Mouse (Mus musculus) small intestine, adult 2 months (tissue): ENCODE data around the gene C2cd5. TPM values are rescaled to one million over a fixed set of nuclear protein-coding genes. Genes with fewer than 3 reads are reported as not detected.
A peak's percentile ranks its signal among the peaks of the same experiment; 100 is the strongest.

Experiments
- H3K27ac ChIP-seq: fragments of 200-500 bp; 2 replicates; pipeline ENCODE4 v1.5.1; 2012; ENCODE audit warnings: low read depth, low read length, control low read depth, inconsistent platforms; ENCODE audit not compliant: insufficient read depth
- H3K27me3 ChIP-seq: fragments of 200-500 bp; 2 replicates; pipeline ENCODE4 v1.6.1; 2012; ENCODE audit warnings: mild to moderate bottlenecking, moderate library complexity, low read length, inconsistent platforms; ENCODE audit not compliant: control insufficient read depth, insufficient read depth
- H3K36me3 ChIP-seq: fragments of 200-500 bp; 2 replicates; pipeline ENCODE4 v1.6.1; 2012; ENCODE audit warnings: mild to moderate bottlenecking, low read length, control low read depth, inconsistent platforms; ENCODE audit not compliant: control insufficient read depth, insufficient read depth
- H3K4me1 ChIP-seq: fragments of 200-500 bp; 2 replicates; pipeline ENCODE4 v1.6.1; 2012; ENCODE audit warnings: low read length, inconsistent platforms, mixed read lengths; ENCODE audit not compliant: control insufficient read depth, insufficient read depth, insufficient read length
- H3K4me3 ChIP-seq: fragments of 200-500 bp; 2 replicates; pipeline ENCODE4 v1.5.1; 2012; ENCODE audit warnings: low read depth, mild to moderate bottlenecking, control low read depth, inconsistent platforms, low read length, moderate library complexity
- CTCF ChIP-seq: fragments of 200-500 bp; IDR thresholded peaks from 2 replicates; pipeline ENCODE4 v1.5.1; 2012; ENCODE audit warnings: low read depth, mild to moderate bottlenecking, control low read depth, inconsistent platforms, low read length, moderate library complexity, mixed read lengths; ENCODE audit not compliant: insufficient replicate concordance, insufficient read length; ENCODE audit errors: extremely low read depth
- POLR2A ChIP-seq: fragments of 200-500 bp; IDR thresholded peaks from 2 replicates; pipeline ENCODE4 v1.6.1; 2012; ENCODE audit warnings: low read depth, mild to moderate bottlenecking, control low read depth, inconsistent platforms, low read length, moderate library complexity
- WGBS: fragments of 180-500 bp; shearing (Covaris S2); methylation state at CpG from one replicate; pipeline ENCODE4 v1.1.7; 2018; 5-methylcytosine and 5-hydroxymethylcytosine counted together
- polyA plus RNA-seq: library from polyadenylated mRNA; depleted of rRNA; stranded (reverse); fragments of >200 nt; gene quantifications from 2 replicates; pipeline ENCODE4 v1.2.3, GENCODE M21; 2012

Gene C2cd5
- polyA plus RNA-seq, 1 experiment = 15.9 TPM

GRCm38 (mm10) chr6:143103981-143104680 lies 4.2 kb upstream of the C2cd5 start:
- Histone ChIP-seq H3K4me3 (no peak overlapping the region), H3K27ac (no peak overlapping the region), H3K36me3 (no peaks in the 10 kb centered on the region), H3K4me1 (peaks cover 2% of the 10 kb centered on the region; the same call in 1 of the 2 replicates), H3K27me3 (no peaks in the 10 kb centered on the region)
- TF ChIP-seq CTCF (no peak), POLR2A (no peak)
- WGBS = 72% methylated on average over 7 of the region's 7 CpGs

- peak overlapping the region; percentile 50 for H3K27ac ChIP-seq
- no peaks in the 10 kb centered on the region for H3K36me3 ChIP-seq
- TF ChIP-seq POLR2A = no peak
- TF ChIP-seq CTCF = no peak
- WGBS = 44% methylated on average over 8 of the region's 8 CpGs
- H3K4me3 ChIP-seq = peak overlapping the region; percentile 90
- no peaks in the 10 kb centered on the region for H3K27me3 ChIP-seq
- H3K4me1 ChIP-seq = peaks cover 2% of the 10 kb centered on the region; the same call in 1 of the 2 replicates
These were observed 656 bp upstream of the C2cd5 start for GRCm38 (mm10) chr6:143100478-143101115.

GRCm38 (mm10) chr6:143099281-143099680 lies 660 bp downstream of the C2cd5 start:
- Histone ChIP-seq H3K27me3 (no peaks in the 10 kb centered on the region), H3K27ac (peak overlapping the region; percentile 88), H3K36me3 (no peaks in the 10 kb centered on the region), H3K4me1 (peaks cover 2% of the 10 kb centered on the region; the same call in 1 of the 2 replicates), H3K4me3 (peak overlapping the region; percentile 90)
- TF ChIP-seq POLR2A (no peak), CTCF (no peak)
- WGBS = under 1% methylated on average over 32 of the region's 32 CpGs

- Histone ChIP-seq H3K4me3 (no peak overlapping the region), H3K27ac (no peak overlapping the region), H3K36me3 (peaks cover 2% of the 10 kb centered on the region; the same call in 1 of the 2 replicates), H3K27me3 (no peaks in the 10 kb centered on the region), H3K4me1 (peaks cover 3% of the 10 kb centered on the region; the same call in 1 of the 2 replicates)
- 83% methylated on average over 11 of the region's 11 CpGs for WGBS
- TF ChIP-seq POLR2A = no peak
- no peak for TF ChIP-seq CTCF
These were observed 4.8 kb downstream of the C2cd5 start for GRCm38 (mm10) chr6:143095126-143095525.

GRCm38 (mm10) chr6:143092856-143093255 lies 7.1 kb downstream of the C2cd5 start:
- peaks cover 12% of the 10 kb centered on the region for H3K36me3 ChIP-seq
- no peaks in the 10 kb centered on the region for H3K27me3 ChIP-seq
- no peak overlapping the region for H3K4me3 ChIP-seq
- TF ChIP-seq CTCF (no peak), POLR2A (no peak)
- peaks cover 3% of the 10 kb centered on the region; the same call in 1 of the 2 replicates for H3K4me1 ChIP-seq
- peak overlapping the region; percentile 61; the same call in 1 of the 2 replicates for H3K27ac ChIP-seq
- WGBS = 33% methylated on average over 4 of the region's 4 CpGs

GRCm38 (mm10) chr6:143091076-143091475 lies 8.9 kb downstream of the C2cd5 start:
- TF ChIP-seq CTCF (no peak), POLR2A (no peak)
- H3K4me3 ChIP-seq = no peak overlapping the region
- H3K27ac ChIP-seq = no peak overlapping the region
- H3K27me3 ChIP-seq = no peaks in the 10 kb centered on the region
- WGBS = 97% methylated on average over 6 of the region's 6 CpGs
- peaks cover 13% of the 10 kb centered on the region for H3K36me3 ChIP-seq
- peaks cover 5% of the 10 kb centered on the region; the same call in 1 of the 2 replicates for H3K4me1 ChIP-seq

- H3K4me3 ChIP-seq = no peak overlapping the region
- no peaks in the 10 kb centered on the region for H3K27me3 ChIP-seq
- H3K36me3 ChIP-seq = peaks cover 35% of the 10 kb centered on the region
- peaks cover 2% of the 10 kb centered on the region; the same call in 1 of the 2 replicates for H3K4me1 ChIP-seq
- no peak overlapping the region for H3K27ac ChIP-seq
- no peak for TF ChIP-seq POLR2A
- no peak for TF ChIP-seq CTCF
- WGBS = 94% methylated on average over 4 of the region's 4 CpGs
These were observed 12.6 kb downstream of the C2cd5 start for GRCm38 (mm10) chr6:143087332-143087731.
